Mouse (Mus musculus): ENCODE data around the gene Ephb2. TPM values are rescaled to one million over a fixed set of nuclear protein-coding genes. Genes with fewer than 3 reads are reported as not detected.

Ephb2 gene
- polyA plus RNA-seq, 1 experiment from 2014 or later: 31.0 TPM

DNA sequence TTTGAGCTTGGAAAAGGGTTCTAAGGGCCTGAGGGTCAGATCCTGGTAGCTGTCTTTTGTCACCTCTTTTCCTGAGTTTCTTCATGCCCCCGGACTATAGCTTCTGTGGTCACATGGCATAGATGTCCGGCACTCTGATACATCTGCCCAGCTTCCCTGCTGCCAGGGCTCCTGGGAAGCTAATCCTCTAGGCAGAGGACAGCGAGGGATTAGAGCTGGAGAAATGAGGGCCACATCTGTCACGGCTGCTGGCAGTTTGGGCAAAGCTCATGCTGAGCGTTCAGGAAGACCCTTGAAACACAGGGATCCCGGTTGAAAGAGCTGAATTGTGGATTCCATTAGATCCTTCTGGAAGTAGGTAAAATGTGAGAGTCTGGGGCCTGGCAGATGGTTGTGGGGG, 213.4 kb downstream of the Ephb2 start, which contains the start of gene Lactbl1:
Lactbl1 (plus strand) TSS at position 234 of the 400 bp plus-strand sequence.
- Histone ChIP-seq H3K36me3 (replicated peaks) (no peaks in the 10 kb centered on the region), H3K4me3 (no peak within 1 kb of the TSS), H3K4me1 (no peaks in the 10 kb centered on the region), H3K9ac (no peak within 1 kb of the TSS), H3K9me3 (no peaks in the 10 kb centered on the region), H3K27ac (no peak within 1 kb of the TSS), H3K27me3 (replicated peaks) (no peaks in the 10 kb centered on the region; the same call in 1 of the 2 replicates), H3K4me2 (no peak within 1 kb of the TSS)
- ATAC-seq (replicated peaks): no peak
- WGBS: 22% methylated on average over 6 of the region's 6 CpGs

- no peak for ATAC-seq (replicated peaks)
- Histone ChIP-seq H3K9ac (no peak overlapping the region), H3K4me1 (no peaks in the 10 kb centered on the region), H3K9me3 (no peaks in the 10 kb centered on the region), H3K36me3 (replicated peaks) (no peaks in the 10 kb centered on the region), H3K4me3 (no peak overlapping the region), H3K27me3 (replicated peaks) (no peaks in the 10 kb centered on the region; the same call in 1 of the 2 replicates), H3K27ac (no peak overlapping the region), H3K4me2 (no peak overlapping the region)
- 57% methylated on average over 5 of the region's 5 CpGs for WGBS
Measured at GRCm38 (mm10) chr4:136621956-136622355, 213.8 kb downstream of the Ephb2 start.

- H3K27me3 ChIP-seq (replicated peaks): no peaks in the 10 kb centered on the region; the same call in 1 of the 2 replicates
- no peaks in the 10 kb centered on the region for H3K36me3 ChIP-seq (replicated peaks)
- H3K9me3 ChIP-seq: no peaks in the 10 kb centered on the region
- H3K4me2 ChIP-seq: no peak overlapping the region
- WGBS: 0% methylated on average over 1 of the region's 1 CpGs
- no peak overlapping the region for H3K9ac ChIP-seq
- no peak overlapping the region for H3K4me3 ChIP-seq
- H3K27ac ChIP-seq: no peak overlapping the region
- 0 out of 2 replicates have a peak, but pooled peaks have one; percentile 11 for ATAC-seq (replicated peaks)
- no peaks in the 10 kb centered on the region for H3K4me1 ChIP-seq
Measured at GRCm38 (mm10) chr4:136621336-136621735, 214.5 kb downstream of the Ephb2 start.

- Histone ChIP-seq H3K36me3 (replicated peaks) (no peaks in the 10 kb centered on the region), H3K4me3 (no peak overlapping the region), H3K27ac (no peak overlapping the region), H3K9ac (no peak overlapping the region), H3K9me3 (no peaks in the 10 kb centered on the region), H3K27me3 (replicated peaks) (no peaks in the 10 kb centered on the region), H3K4me2 (no peak overlapping the region), H3K4me1 (no peaks in the 10 kb centered on the region)
- WGBS: 63% methylated on average over 7 of the region's 7 CpGs
- ATAC-seq (replicated peaks): no peak
Measured at GRCm38 (mm10) chr4:136613657-136614056, 222.1 kb downstream of the Ephb2 start.

DNA sequence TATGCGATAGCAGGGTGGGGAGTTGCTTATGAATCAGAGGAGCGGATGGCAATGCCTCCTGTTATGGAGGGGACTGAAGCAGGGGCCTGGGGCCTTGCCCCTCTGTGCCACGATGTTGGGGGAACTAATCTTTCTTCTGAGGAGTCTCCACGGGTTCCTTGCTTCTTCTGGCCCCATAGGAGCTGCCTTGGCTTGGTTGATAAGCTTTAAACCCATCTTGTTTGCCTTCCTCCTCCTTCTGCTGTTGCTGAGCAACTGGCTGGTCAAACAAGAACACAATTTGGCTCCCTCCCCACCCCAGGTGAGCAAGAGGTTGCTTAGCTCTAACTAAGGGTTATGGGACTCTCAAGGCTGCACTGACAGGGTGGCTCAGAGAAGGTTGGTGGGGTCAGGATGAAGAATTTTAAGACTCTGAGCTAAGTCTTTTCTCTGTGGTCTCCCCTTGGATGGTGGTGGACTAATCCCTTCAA, 225.4 kb downstream of the Ephb2 start, which contains the start of gene Tex46:
Tex46 (plus strand) TSS at position 51 of the 470 bp plus-strand sequence.
- H3K4me1 ChIP-seq: no peaks in the 10 kb centered on the region
- H3K27ac ChIP-seq: no peak within 1 kb of the TSS
- H3K4me2 ChIP-seq: no peak within 1 kb of the TSS
- H3K27me3 ChIP-seq (replicated peaks): no peaks in the 10 kb centered on the region
- no peaks in the 10 kb centered on the region for H3K36me3 ChIP-seq (replicated peaks)
- ATAC-seq (replicated peaks): no peak
- H3K9ac ChIP-seq: no peak within 1 kb of the TSS
- H3K9me3 ChIP-seq: no peaks in the 10 kb centered on the region
- H3K4me3 ChIP-seq: no peak within 1 kb of the TSS
- WGBS: 58% methylated on average over 4 of the region's 4 CpGs

DNA sequence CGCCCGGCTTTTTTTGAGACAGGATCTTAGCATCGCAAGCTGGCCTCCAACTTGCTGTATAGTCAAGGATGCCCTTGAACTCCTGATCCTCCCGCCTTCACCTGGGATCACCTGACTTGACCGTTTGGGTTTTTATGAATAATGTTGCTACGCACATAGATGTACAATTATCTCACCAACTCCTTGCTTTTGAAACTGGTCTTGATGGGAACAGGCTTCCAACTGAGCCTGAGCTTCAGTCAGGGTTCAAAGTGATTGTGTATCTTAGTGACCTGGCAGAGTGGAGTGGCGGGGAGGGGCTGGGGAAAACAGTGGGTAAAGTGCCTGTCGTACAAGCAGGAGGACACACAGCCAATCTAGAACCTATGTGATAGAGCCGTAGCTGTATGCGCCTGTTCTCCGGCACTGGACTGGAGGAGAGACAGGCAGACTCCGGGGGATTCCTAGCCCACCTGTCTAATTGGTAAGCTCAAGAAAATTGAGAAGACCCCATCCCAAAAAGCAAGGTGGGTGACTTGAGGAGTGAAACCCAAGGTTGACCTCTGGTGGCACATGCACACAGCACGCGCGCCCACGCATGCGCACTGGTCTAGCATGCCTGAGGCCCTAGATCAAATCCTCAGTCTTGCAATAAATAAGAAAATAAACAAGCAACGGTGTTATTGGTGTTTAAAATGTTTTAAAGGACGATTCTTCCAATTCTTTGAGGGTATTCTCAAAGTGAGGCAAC, 229.9 kb downstream of the Ephb2 start:
- no peak overlapping the region for H3K9ac ChIP-seq
- H3K9me3 ChIP-seq: no peaks in the 10 kb centered on the region
- no peak overlapping the region for H3K4me2 ChIP-seq
- WGBS: 91% methylated on average over 19 of the region's 19 CpGs
- H3K36me3 ChIP-seq (replicated peaks): no peaks in the 10 kb centered on the region
- no peak overlapping the region for H3K27ac ChIP-seq
- H3K4me3 ChIP-seq: no peak overlapping the region
- H3K27me3 ChIP-seq (replicated peaks): no peaks in the 10 kb centered on the region
- H3K4me1 ChIP-seq: peaks cover 3% of the 10 kb centered on the region
- ATAC-seq (replicated peaks): no peak

GRCm38 (mm10) chr4:136602568-136602967, 233.2 kb downstream of the Ephb2 start, which contains the start of gene Kdm1a:
Gene Kdm1a (minus strand): TSS chr4:136602723.
- H3K4me1 ChIP-seq: peaks cover 22% of the 10 kb centered on the region
- H3K27ac ChIP-seq: peak within 1 kb of the TSS; percentile 93
- peak within 1 kb of the TSS; percentile 100 for H3K9ac ChIP-seq
- peak; percentile 91 for ATAC-seq (replicated peaks)
- peak within 1 kb of the TSS; percentile 66 for H3K4me2 ChIP-seq
- under 1% methylated on average over 45 of the region's 45 CpGs for WGBS
- H3K36me3 ChIP-seq (replicated peaks): no peaks in the 10 kb centered on the region
- no peaks in the 10 kb centered on the region for H3K9me3 ChIP-seq
- no peaks in the 10 kb centered on the region for H3K27me3 ChIP-seq (replicated peaks)
- peak within 1 kb of the TSS; percentile 98 for H3K4me3 ChIP-seq

GRCm38 (mm10) chr4:136602018-136602554, 233.7 kb downstream of the Ephb2 start:
- no peaks in the 10 kb centered on the region for H3K27me3 ChIP-seq (replicated peaks)
- H3K36me3 ChIP-seq (replicated peaks): no peaks in the 10 kb centered on the region
- peak overlapping the region; percentile 100 for H3K9ac ChIP-seq
- H3K9me3 ChIP-seq: no peaks in the 10 kb centered on the region
- under 1% methylated on average over 48 of the region's 68 CpGs for WGBS
- H3K4me2 ChIP-seq: peak overlapping the region; percentile 66
- peak; percentile 72 for ATAC-seq (replicated peaks)
- peak overlapping the region; percentile 98 for H3K4me3 ChIP-seq
- H3K27ac ChIP-seq: peak overlapping the region; percentile 93
- peaks cover 25% of the 10 kb centered on the region for H3K4me1 ChIP-seq

GRCm38 (mm10) chr4:136601476-136601875, 234.3 kb downstream of the Ephb2 start:
- H3K27ac ChIP-seq: peak overlapping the region; percentile 93
- H3K4me3 ChIP-seq: peak overlapping the region; percentile 98
- peak overlapping the region; percentile 66 for H3K4me2 ChIP-seq
- H3K27me3 ChIP-seq (replicated peaks): no peaks in the 10 kb centered on the region
- WGBS: under 1% methylated on average over 13 of the region's 13 CpGs
- ATAC-seq (replicated peaks): no peak
- peaks cover 25% of the 10 kb centered on the region for H3K4me1 ChIP-seq
- no peaks in the 10 kb centered on the region for H3K9me3 ChIP-seq
- H3K9ac ChIP-seq: peak overlapping the region; percentile 100
- no peaks in the 10 kb centered on the region for H3K36me3 ChIP-seq (replicated peaks)

- H3K27me3 ChIP-seq (replicated peaks): no peaks in the 10 kb centered on the region
- no peak for ATAC-seq (replicated peaks)
- no peaks in the 10 kb centered on the region for H3K36me3 ChIP-seq (replicated peaks)
- H3K9me3 ChIP-seq: no peaks in the 10 kb centered on the region
- peak overlapping the region; percentile 66 for H3K4me2 ChIP-seq
- H3K9ac ChIP-seq: peak overlapping the region; percentile 100
- H3K4me3 ChIP-seq: peak overlapping the region; percentile 98
- H3K27ac ChIP-seq: no peak overlapping the region
- peaks cover 28% of the 10 kb centered on the region for H3K4me1 ChIP-seq
- WGBS: 85% methylated on average over 2 of the region's 2 CpGs
Measured at GRCm38 (mm10) chr4:136600536-136600935, 235.3 kb downstream of the Ephb2 start.

DNA sequence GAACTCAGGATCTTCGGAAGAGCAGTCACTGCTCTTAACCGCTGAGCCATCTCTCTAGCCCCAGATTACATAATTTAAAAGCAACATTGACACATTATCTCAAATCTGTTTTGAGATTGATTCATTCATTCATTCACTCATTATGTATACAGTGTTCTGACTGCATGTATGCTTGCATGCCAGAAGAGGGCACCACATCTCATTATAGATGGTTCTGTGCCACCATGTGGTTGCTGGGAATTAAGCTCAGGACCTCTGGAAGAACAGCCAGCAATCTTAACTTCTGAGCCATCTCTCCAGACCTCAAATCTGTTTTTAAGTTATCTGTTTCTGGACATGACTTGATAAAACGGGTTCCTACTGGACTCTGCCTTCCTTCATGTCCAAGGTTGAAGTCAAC, 235.9 kb downstream of the Ephb2 start:
- no peak overlapping the region for H3K27ac ChIP-seq
- H3K27me3 ChIP-seq (replicated peaks): no peaks in the 10 kb centered on the region
- no peak overlapping the region for H3K4me3 ChIP-seq
- H3K4me2 ChIP-seq: peak overlapping the region; percentile 66
- no peak overlapping the region for H3K9ac ChIP-seq
- no peaks in the 10 kb centered on the region for H3K36me3 ChIP-seq (replicated peaks)
- H3K4me1 ChIP-seq: peaks cover 33% of the 10 kb centered on the region
- 96% methylated on average over 3 of the region's 3 CpGs for WGBS
- ATAC-seq (replicated peaks): no peak
- no peaks in the 10 kb centered on the region for H3K9me3 ChIP-seq

GRCm38 (mm10) chr4:136598268-136598876, 237.4 kb downstream of the Ephb2 start:
- Histone ChIP-seq H3K36me3 (replicated peaks) (no peaks in the 10 kb centered on the region), H3K4me2 (no peak overlapping the region), H3K27me3 (replicated peaks) (no peaks in the 10 kb centered on the region), H3K4me1 (peaks cover 45% of the 10 kb centered on the region), H3K27ac (no peak overlapping the region), H3K4me3 (no peak overlapping the region), H3K9ac (no peak overlapping the region), H3K9me3 (no peaks in the 10 kb centered on the region)
- 95% methylated on average over 7 of the region's 7 CpGs for whole genome bisulfite sequencing
- no peak for ATAC-seq (replicated peaks)

All from midbrain, embryonic 15.5 days (tissue).